Mouse (Mus musculus): Measurements from ENCODE around the gene Gm42688. TPM values are rescaled to one million over a fixed set of nuclear protein-coding genes. Genes with fewer than 3 reads are reported as not detected.
"Not testable (repeated sequence)": the region's sequence is repeated elsewhere in the genome, so short reads cannot be mapped to it uniquely, and the experiment has no call there.

Gene Gm42688
- polyA plus RNA-seq, 1 experiment from 2014 or later = 2.9 TPM

- WGBS = 86% methylated on average over 12 of the region's 12 CpGs
- H3K4me2 ChIP-seq (ENCODE audit: low read length) = no peak overlapping the region
- ATAC-seq (replicated peaks; ENCODE audit: low FRiP score, low read depth) = no peak
- H3K4me1 ChIP-seq (replicated peaks; ENCODE audit: insufficient read depth, low read length) = peaks cover 7% of the 10 kb centered on the region; the same call in 1 of the 2 replicates
- no peak for DNase-seq (ENCODE audit: low spot score)
- H3K9ac ChIP-seq (ENCODE audit: low read depth, low read length) = no peak overlapping the region
- no peak overlapping the region for H3K27ac ChIP-seq
- no peaks in the 10 kb centered on the region for H3K9me3 ChIP-seq (replicated peaks; ENCODE audit: low read length)
- peaks cover 15% of the 10 kb centered on the region; the same call in 1 of the 2 replicates for H3K36me3 ChIP-seq (ENCODE audit: insufficient read depth, low read length)
- TF ChIP-seq CTCF (IDR thresholded peaks at IDR 0.05; ENCODE audit: low read depth) = no peak
- H3K27me3 ChIP-seq (ENCODE audit: insufficient read depth, low read length) = no peaks in the 10 kb centered on the region
- no peak overlapping the region for H3K4me3 ChIP-seq (replicated peaks; ENCODE audit: low read depth, low read length)
Measured at GRCm38 (mm10) chr6:83153038-83153437, 51.6 kb downstream of the Gm42688 start.

DNA sequence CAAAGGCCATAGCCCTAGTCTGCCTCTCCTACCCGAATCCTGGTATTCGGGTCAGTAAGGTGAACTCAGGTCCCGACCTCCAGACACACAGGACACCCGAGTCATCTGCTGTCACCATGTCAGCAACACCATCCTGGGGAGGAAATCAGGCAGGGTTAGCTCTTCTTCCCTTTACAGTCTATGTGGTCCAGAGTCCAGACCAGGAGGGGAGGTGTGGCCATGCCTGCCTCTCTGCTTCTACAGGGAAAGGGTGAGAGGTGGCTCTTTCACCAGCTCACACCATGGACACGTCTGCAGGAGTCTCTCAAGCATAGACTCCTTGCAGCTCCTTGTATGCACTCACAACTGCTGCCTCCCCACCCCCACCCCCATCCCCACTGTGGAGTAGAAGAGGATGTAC, 52.1 kb downstream of the Gm42688 start:
- Histone ChIP-seq H3K4me2 (ENCODE audit: low read length) (no peak overlapping the region), H3K4me1 (replicated peaks; ENCODE audit: insufficient read depth, low read length) (peaks cover 7% of the 10 kb centered on the region; the same call in 1 of the 2 replicates), H3K9ac (ENCODE audit: low read depth, low read length) (no peak overlapping the region), H3K27me3 (ENCODE audit: insufficient read depth, low read length) (no peaks in the 10 kb centered on the region), H3K4me3 (replicated peaks; ENCODE audit: low read depth, low read length) (no peak overlapping the region), H3K27ac (no peak overlapping the region), H3K9me3 (replicated peaks; ENCODE audit: low read length) (no peaks in the 10 kb centered on the region), H3K36me3 (ENCODE audit: insufficient read depth, low read length) (peaks cover 15% of the 10 kb centered on the region; the same call in 1 of the 2 replicates)
- ATAC-seq (replicated peaks; ENCODE audit: low FRiP score, low read depth) (no peak; the same call in 1 of the 2 replicates), DNase-seq (ENCODE audit: low spot score) (no peak)
- no peak for TF ChIP-seq CTCF (IDR thresholded peaks at IDR 0.05; ENCODE audit: low read depth)
- 72% methylated on average over 5 of the region's 5 CpGs for WGBS

DNA sequence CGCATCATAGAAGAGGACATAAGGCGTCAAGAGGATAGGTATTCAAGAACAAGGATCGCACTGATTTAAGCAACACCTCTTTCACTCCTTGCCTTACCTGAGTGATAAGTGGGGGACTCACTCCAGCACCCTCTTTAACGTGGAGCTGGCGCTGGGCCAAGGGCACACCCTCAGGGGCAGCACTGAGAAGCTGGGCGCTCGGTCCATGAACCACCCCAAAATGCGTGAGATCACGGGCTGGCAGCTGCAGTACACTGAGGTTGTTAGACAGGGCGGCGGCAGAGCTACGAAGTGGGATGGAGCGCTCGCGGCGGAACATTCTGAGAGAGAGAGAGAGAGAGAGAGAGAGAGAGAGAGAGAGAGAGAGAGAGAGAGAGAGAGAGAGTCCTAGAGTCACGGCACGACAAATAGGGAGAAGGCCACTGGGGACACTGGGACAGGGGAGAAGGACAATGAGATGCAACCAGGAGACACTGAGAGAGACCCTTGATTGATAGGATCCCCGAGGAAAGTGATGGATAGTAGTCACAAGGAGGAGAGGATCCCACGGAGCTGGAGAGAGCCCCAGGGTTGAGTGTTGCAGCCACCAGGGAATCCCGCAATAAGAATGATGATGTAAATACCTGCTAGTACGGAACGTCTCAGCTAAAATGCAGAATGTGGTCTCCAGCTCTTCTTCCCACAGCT, 54.3 kb downstream of the Gm42688 start:
- Histone ChIP-seq H3K4me3 (replicated peaks; ENCODE audit: low read depth, low read length) (peak overlapping the region; percentile 41), H3K36me3 (ENCODE audit: insufficient read depth, low read length) (peaks cover 5% of the 10 kb centered on the region; the same call in 1 of the 2 replicates), H3K4me2 (ENCODE audit: low read length) (peak overlapping the region; percentile 74), H3K4me1 (replicated peaks; ENCODE audit: insufficient read depth, low read length) (peaks cover 7% of the 10 kb centered on the region; the same call in 1 of the 2 replicates), H3K9me3 (replicated peaks; ENCODE audit: low read length) (no peaks in the 10 kb centered on the region), H3K27me3 (ENCODE audit: insufficient read depth, low read length) (peaks cover under 1% of the 10 kb centered on the region; the same call in 1 of the 2 replicates), H3K9ac (ENCODE audit: low read depth, low read length) (peak overlapping the region; percentile 35; the same call in 1 of the 2 replicates), H3K27ac (no peak overlapping the region)
- TF ChIP-seq CTCF (IDR thresholded peaks at IDR 0.05; ENCODE audit: low read depth) = no peak
- no peak for ATAC-seq (replicated peaks; ENCODE audit: low FRiP score, low read depth)
- no peak for DNase-seq (ENCODE audit: low spot score)
- 10% methylated on average over 23 of the region's 23 CpGs for WGBS

GRCm38 (mm10) chr6:83156259-83156684, 54.9 kb downstream of the Gm42688 start, which contains the start of the genes Wdr54 and 1700003E16Rik:
Wdr54 (minus strand) TSS chr6:83156397.
1700003E16Rik (plus strand) TSS chr6:83156404.
- Histone ChIP-seq H3K27me3 (ENCODE audit: insufficient read depth, low read length) (peaks cover 6% of the 10 kb centered on the region; the same call in 1 of the 2 replicates), H3K4me1 (replicated peaks; ENCODE audit: insufficient read depth, low read length) (peaks cover 7% of the 10 kb centered on the region; the same call in 1 of the 2 replicates), H3K4me2 (ENCODE audit: low read length) (peak within 1 kb of the TSS; percentile 74), H3K4me3 (replicated peaks; ENCODE audit: low read depth, low read length) (peak within 1 kb of the TSS; percentile 41), H3K27ac (no peak within 1 kb of the TSS), H3K9ac (ENCODE audit: low read depth, low read length) (peak within 1 kb of the TSS; percentile 35; the same call in 1 of the 2 replicates), H3K9me3 (replicated peaks; ENCODE audit: low read length) (no peaks in the 10 kb centered on the region), H3K36me3 (ENCODE audit: insufficient read depth, low read length) (peaks cover 5% of the 10 kb centered on the region; the same call in 1 of the 2 replicates)
- WGBS = 2% methylated on average over 32 of the region's 32 CpGs
- DNase-seq (ENCODE audit: low spot score) = peak; percentile 69
- peak; percentile 62 for ATAC-seq (replicated peaks; ENCODE audit: low FRiP score, low read depth)
- TF ChIP-seq CTCF (IDR thresholded peaks at IDR 0.05; ENCODE audit: low read depth) = no peak

- 30% methylated on average over 3 of the region's 3 CpGs for WGBS
- DNase-seq (ENCODE audit: low spot score) = peak; percentile 85
- peak; percentile 83 for TF ChIP-seq CTCF (IDR thresholded peaks at IDR 0.05; ENCODE audit: low read depth)
- Histone ChIP-seq H3K4me1 (replicated peaks; ENCODE audit: insufficient read depth, low read length) (peaks cover 19% of the 10 kb centered on the region; the same call in 1 of the 2 replicates), H3K27me3 (ENCODE audit: insufficient read depth, low read length) (peaks cover 13% of the 10 kb centered on the region; the same call in 1 of the 2 replicates)
- H3K36me3 ChIP-seq (ENCODE audit: insufficient read depth, low read length); H3K27ac ChIP-seq; H3K9me3 ChIP-seq (replicated peaks; ENCODE audit: low read length); H3K4me3 ChIP-seq (replicated peaks; ENCODE audit: low read depth, low read length); ATAC-seq (replicated peaks; ENCODE audit: low FRiP score, low read depth); H3K4me2 ChIP-seq (ENCODE audit: low read length); H3K9ac ChIP-seq (ENCODE audit: low read depth, low read length): not testable (repeated sequence)
Measured at GRCm38 (mm10) chr6:83159456-83159855, 58.0 kb downstream of the Gm42688 start.

MicroRNAs within 50 kb of the gene (microRNA counts, 519-probe panel; counts per million panel counts)
- microRNA mmu-miR-3470a+mmu-miR-3470b = 330 counts per million, percentile 68 among the panel's probes with 10 or more counts

Small RNAs within 50 kb of the gene (microRNA-seq; reads per million reads assigned to microRNA genes)
- not detected for gene Mir3470a

Other genes starting within 250 kb of the Gm42688 start
- 0.41 and 0.50 TPM in 2 replicates for gene Sema4f, start 161.8 kb upstream of the Gm42688 start, polyA plus RNA-seq (2015; fragmentation: Nextera tagmentation; extraction: Ambion mirVana)
- gene M1ap, start 154.7 kb upstream of the Gm42688 start, polyA plus RNA-seq (2015; fragmentation: Nextera tagmentation; extraction: Ambion mirVana) = 0.32 and 0.34 TPM in 2 replicates
- gene Dok1, start 68.1 kb upstream of the Gm42688 start, polyA plus RNA-seq (2015; fragmentation: Nextera tagmentation; extraction: Ambion mirVana) = 13.7 and 15.2 TPM in 2 replicates
- 13.4 and 16.1 TPM in 2 replicates for gene Loxl3, start 67.4 kb upstream of the Gm42688 start, polyA plus RNA-seq (2015; fragmentation: Nextera tagmentation; extraction: Ambion mirVana)
- 194 and 210 TPM in 2 replicates for gene Aup1, start 47.1 kb upstream of the Gm42688 start, polyA plus RNA-seq (2015; fragmentation: Nextera tagmentation; extraction: Ambion mirVana)
- 68.5 and 70.4 TPM in 2 replicates for gene Htra2, start 46.3 kb upstream of the Gm42688 start, polyA plus RNA-seq (2015; fragmentation: Nextera tagmentation; extraction: Ambion mirVana)
- 5.8 and 7.0 TPM in 2 replicates for gene Dqx1, start 43.8 kb upstream of the Gm42688 start, polyA plus RNA-seq (2015; fragmentation: Nextera tagmentation; extraction: Ambion mirVana)
- gene Tlx2, start 31.3 kb upstream of the Gm42688 start, polyA plus RNA-seq (2015; fragmentation: Nextera tagmentation; extraction: Ambion mirVana) = 0.12 TPM in 1 of 2 replicates, not detected in the other
- gene Pcgf1, start 23.7 kb upstream of the Gm42688 start, polyA plus RNA-seq (2015; fragmentation: Nextera tagmentation; extraction: Ambion mirVana) = 28.0 and 29.7 TPM in 2 replicates
- 3.1 and 4.8 TPM in 2 replicates for gene Lbx2, start 15.2 kb upstream of the Gm42688 start, polyA plus RNA-seq (2015; fragmentation: Nextera tagmentation; extraction: Ambion mirVana)
- 2.0 and 2.7 TPM in 2 replicates for gene Ccdc142, start within 50 bp of the Gm42688 start, polyA plus RNA-seq (2015; fragmentation: Nextera tagmentation; extraction: Ambion mirVana)
- 165 and 166 TPM in 2 replicates for gene Mrpl53, start 7.4 kb downstream of the Gm42688 start, polyA plus RNA-seq (2015; fragmentation: Nextera tagmentation; extraction: Ambion mirVana)
- 33.9 and 37.6 TPM in 2 replicates for gene Mogs, start 13.9 kb downstream of the Gm42688 start, polyA plus RNA-seq (2015; fragmentation: Nextera tagmentation; extraction: Ambion mirVana)
- 108 and 115 TPM in 2 replicates for gene Wbp1, start 19.9 kb downstream of the Gm42688 start, polyA plus RNA-seq (2015; fragmentation: Nextera tagmentation; extraction: Ambion mirVana)
- gene Ino80b, start 23.8 kb downstream of the Gm42688 start, polyA plus RNA-seq (2015; fragmentation: Nextera tagmentation; extraction: Ambion mirVana) = 14.5 and 16.2 TPM in 2 replicates
- gene Rtkn, start 33.8 kb downstream of the Gm42688 start, polyA plus RNA-seq (2015; fragmentation: Nextera tagmentation; extraction: Ambion mirVana) = 38.5 and 40.3 TPM in 2 replicates
- gene Wdr54, start 54.8 kb downstream of the Gm42688 start, polyA plus RNA-seq (2015; fragmentation: Nextera tagmentation; extraction: Ambion mirVana) = 3.5 and 4.2 TPM in 2 replicates
- 1.3 and 1.6 TPM in 2 replicates for gene 1700003E16Rik, start 54.8 kb downstream of the Gm42688 start, polyA plus RNA-seq (2015; fragmentation: Nextera tagmentation; extraction: Ambion mirVana)
- gene Dctn1, start 64.3 kb downstream of the Gm42688 start, polyA plus RNA-seq (2015; fragmentation: Nextera tagmentation; extraction: Ambion mirVana) = 62.2 and 68.2 TPM in 2 replicates
- gene Slc4a5, start 118.2 kb downstream of the Gm42688 start, polyA plus RNA-seq (2015; fragmentation: Nextera tagmentation; extraction: Ambion mirVana) = 0.69 and 0.86 TPM in 2 replicates
- gene Mthfd2, start 224.3 kb downstream of the Gm42688 start, polyA plus RNA-seq (2015; fragmentation: Nextera tagmentation; extraction: Ambion mirVana) = 21.6 and 25.8 TPM in 2 replicates
- gene Mob1a, start 224.4 kb downstream of the Gm42688 start, polyA plus RNA-seq (2015; fragmentation: Nextera tagmentation; extraction: Ambion mirVana) = 46.8 and 50.6 TPM in 2 replicates
- gene Bola3, start 247.5 kb downstream of the Gm42688 start, polyA plus RNA-seq (2015; fragmentation: Nextera tagmentation; extraction: Ambion mirVana) = 231 and 242 TPM in 2 replicates